Mouse (Mus musculus) cerebellum, postnatal 25 days (tissue): ENCODE data around the gene Gjb6.
A peak's percentile ranks its signal among the peaks of the same experiment; 100 is the strongest.

ENCODE experiments used
- DNase-seq, 2 experiments: peaks; one replicate each; pipeline ENCODE4 v3.0.0; 2021; ENCODE audit warnings: mixed read lengths in 2 of 2

The Gjb6 gene

GRCm38 (mm10) chr14:57133161-57133661, at the start of gene Gjb6:
Gene Gjb6 (minus strand): TSS chr14:57133611.
- peak in 1 of 2 experiments; percentile 18 for DNase-seq

DNA sequence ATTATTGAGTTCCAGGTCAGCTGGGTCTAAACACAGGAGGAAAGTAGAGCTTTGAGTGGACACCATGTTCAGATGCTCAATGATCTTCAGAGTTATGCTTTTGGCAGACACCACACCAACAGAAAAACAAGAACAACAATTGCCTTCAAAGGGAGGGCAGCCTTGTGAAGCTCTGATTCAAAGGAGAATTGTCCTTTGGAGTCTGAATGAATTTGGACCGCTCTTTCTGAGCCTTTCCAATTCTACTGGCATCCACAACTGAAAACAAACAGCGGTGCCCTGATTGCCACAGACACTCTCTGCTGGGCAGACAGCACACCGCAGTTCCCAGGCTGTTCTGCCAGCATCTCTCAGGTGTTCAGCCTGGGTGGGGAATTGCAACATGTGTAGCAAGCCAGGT, 32.1 kb upstream of the Gjb6 start:
- DNase-seq = no peak

DNA sequence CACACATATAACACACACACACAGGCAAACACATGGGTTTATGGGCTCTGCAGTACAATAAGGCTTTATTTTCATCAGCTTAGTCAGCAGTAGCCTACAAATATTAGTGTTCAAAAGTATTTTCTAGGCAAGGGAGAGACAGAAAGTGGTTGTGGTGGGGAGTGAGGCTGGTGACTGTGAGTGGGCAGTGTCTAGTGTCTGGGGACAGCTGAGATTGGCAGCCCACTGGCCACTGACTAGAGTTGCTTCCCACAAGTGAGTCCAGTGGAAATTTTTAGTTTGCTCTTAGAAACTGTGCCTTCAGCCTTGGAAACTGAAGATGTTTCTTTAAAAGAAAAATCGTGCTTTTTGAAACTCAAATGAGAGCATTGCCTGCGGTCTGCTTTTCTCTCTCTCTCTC, 28.4 kb upstream of the Gjb6 start:
- no peak for DNase-seq

DNA sequence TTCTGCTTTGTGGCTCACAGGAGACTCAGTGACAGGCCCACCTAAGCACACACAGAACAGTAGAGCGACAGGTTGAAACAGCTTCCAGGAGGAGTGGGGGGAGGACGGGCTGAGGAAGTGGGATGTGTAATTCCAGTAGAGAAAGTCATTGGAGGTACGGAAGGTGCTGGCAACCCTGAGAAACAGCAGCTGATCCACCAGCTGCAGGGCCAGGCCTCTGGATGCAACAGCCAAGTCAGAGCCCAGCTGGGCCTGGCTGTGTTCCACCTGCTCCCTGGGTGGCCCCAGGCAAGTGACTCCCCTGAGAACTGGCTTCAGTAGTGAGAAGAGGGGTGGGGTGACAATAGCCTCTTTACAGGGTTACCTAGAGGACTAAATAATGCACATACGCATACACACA, 27.8 kb upstream of the Gjb6 start:
- DNase-seq = peak; percentile 14 to 34

- DNase-seq = no peak
Measured at GRCm38 (mm10) chr14:57154916-57155315, 21.5 kb upstream of the Gjb6 start.

DNA sequence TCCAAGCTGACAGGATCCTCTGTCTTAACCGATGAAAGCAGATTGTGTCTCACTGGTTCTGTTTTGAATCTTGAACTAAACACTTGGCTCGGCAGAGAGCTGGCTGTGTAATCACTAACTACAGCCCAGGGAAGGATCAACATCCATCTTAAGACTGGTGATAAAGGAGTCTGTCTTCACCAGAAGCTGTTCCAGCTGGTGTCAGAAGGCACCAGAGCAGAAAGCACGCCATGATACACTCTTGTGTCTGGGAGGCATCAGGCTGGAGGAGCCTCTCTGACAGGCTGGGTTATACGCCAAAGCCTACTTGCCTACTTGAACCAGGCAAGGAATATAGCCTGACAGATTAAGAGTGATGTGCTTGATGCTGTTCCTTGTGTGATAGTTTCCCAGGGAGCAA, 12.3 kb upstream of the Gjb6 start:
- no peak for DNase-seq

GRCm38 (mm10) chr14:57135265-57135664, 1.9 kb upstream of the Gjb6 start:
- no peak for DNase-seq

DNA sequence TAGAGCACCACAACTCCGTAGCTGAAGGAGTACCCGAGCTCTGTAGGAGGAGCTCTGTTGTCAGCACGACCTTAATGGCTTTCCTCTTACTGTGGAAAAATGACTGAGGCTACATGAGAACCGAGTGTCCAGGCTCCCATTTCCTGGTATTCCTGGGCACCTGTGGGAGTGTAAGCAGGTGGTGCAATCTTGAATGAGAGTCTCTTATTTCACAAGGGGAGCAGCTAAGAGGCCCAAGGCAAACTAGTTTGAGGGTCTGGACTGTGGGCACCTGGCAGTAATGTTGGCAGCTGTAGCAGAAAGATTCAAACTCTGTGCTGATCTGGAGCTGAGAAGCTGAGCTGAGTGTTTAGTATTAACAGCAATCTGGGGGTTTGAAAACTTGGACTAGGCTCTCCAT, 6.0 kb downstream of the Gjb6 start:
- DNase-seq = no peak

- DNase-seq = no peak
Measured at GRCm38 (mm10) chr14:57122295-57122694, 11.1 kb downstream of the Gjb6 start.

DNA sequence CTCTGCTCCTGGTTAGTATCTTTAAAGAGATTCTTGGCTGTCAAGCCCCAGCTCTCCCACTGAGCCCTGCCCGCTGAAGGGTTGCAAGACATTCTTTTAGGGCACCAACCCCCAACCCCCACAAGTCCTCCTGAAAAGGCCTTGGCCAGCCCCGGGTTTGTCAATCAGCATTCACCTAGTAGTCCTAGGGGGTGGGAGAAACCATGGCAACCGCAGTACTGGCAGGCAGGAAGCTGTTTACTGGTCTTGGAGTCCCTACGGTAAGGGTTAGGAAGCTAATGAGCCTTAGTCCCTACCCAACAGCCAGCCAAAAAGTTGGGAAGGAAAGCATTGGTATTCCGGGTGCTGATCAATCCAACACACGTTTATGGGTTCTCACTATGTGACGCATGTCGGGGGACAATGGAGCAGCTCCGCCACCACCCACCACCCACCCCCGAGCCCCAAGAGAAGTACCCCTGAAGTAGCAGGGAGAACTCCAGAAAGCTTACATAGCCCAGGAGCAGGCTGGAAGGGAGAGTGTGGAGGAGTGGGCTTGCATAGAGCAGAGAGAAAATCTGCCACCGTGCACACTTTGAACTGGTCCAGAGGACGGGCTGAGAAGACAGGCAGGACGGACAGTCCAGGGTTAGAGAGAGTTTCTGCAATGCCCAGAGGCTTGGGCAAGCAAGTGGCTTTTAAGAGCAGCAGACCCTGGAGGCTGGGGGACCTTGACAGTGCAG, 17.4 kb downstream of the Gjb6 start, which contains the start of gene Gm4491:
Gene Gm4491, minus strand, starts transcription at position 61 of the 722 bp plus-strand sequence.
- DNase-seq = peak in 1 of 2 experiments; percentile 18

GRCm38 (mm10) chr14:57109194-57109593, 24.2 kb downstream of the Gjb6 start:
- DNase-seq = peak in 1 of 2 experiments; percentile 61

- no peak for DNase-seq
Measured at GRCm38 (mm10) chr14:57107916-57108315, 25.5 kb downstream of the Gjb6 start.

GRCm38 (mm10) chr14:57107091-57107490, 26.3 kb downstream of the Gjb6 start:
- DNase-seq = no peak

- peak in 1 of 2 experiments; percentile 14 for DNase-seq
Measured at GRCm38 (mm10) chr14:57105721-57106120, 27.7 kb downstream of the Gjb6 start.

DNA sequence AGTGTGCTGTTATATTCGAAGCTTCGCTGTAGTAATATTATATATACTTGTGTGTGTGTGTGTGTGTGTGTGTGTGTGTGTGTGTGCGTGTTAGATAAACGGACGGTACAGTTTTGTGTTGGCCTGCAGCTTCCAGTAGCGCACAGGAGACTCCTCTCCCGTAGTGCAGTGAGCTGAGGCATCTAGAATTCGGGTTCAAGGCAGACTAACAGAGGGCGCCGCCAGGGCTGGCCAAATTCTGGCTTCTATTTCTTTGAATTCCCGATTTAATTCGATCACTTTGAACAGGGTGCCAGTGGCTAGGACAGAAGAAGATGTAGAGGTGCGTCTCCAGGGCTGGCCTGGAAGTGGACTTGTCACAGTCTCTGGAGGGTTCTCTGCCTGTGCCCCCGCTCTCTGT, 28.3 kb downstream of the Gjb6 start:
- no peak for DNase-seq

DNA sequence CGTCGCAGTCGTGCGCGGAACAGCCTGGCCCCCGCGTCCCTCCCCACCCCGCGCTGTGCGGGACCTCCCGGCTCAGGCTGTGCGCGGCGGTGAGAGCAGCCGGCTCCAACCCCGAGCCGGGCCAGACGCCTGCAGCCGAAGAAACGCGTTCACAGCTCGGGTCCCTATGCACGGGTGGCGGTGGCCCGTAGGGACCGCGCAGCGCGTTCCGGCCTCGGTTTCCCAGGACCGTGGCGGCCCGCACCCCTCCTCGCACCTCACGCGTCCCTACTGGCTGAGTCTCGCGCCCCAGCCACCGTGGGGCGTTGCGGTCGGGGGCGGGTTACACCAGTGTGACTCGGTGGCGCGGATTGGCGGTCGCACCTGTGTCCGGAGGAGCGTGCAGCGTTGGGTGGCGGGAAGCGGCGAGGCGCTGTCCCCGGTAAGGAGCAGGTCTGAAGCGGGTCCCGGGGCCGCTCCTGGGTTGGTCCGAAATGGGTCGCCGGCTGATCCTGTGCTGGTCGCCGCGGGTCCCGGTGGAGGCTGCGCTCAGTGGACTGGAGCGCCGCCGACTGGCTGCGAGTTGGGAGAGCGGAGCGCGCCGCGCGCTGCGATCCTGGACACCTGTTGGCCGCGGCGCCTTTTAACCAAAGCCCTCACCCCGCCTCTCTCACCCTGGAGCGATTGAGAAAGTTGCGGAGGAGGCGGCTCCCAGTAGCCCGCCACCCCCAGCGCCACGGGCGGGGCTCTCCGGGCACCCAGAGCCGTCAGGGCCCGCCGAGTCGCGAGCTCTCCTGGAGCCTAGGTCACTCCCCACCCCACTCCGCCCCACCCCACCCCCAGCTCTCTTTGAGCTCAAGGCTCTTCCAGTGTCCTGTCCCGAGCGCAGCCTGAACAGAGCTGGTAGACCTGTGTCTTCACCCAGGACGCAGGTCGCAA, 29.0 kb downstream of the Gjb6 start, which contains the start of gene Gjb2:
Gene Gjb2, minus strand, starts transcription at position 597 of the 918 bp plus-strand sequence.
- DNase-seq = peak; percentile 20 to 41

- no peak for DNase-seq
Measured at GRCm38 (mm10) chr14:57103711-57104105, 29.7 kb downstream of the Gjb6 start.

GRCm38 (mm10) chr14:57103121-57103520, 30.3 kb downstream of the Gjb6 start:
- DNase-seq = no peak

DNA sequence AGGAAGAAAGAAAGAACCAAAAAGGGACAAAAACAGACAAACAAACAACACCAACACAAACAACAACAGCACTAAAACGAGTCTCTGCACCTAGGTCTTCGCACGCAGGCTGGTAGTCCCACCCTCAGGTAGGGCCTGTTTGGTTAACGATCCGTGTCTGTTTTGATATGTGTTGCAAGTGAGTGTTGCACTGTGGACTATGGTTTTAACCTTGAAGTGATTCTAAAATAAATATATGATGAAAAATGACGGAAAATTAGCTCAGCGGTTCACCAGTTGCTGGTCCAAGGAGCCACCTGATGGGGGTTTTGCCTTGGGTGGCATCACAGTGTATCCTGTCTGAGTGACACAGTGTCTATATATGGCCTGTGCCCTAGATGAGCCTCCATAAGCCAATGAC, 31.8 kb downstream of the Gjb6 start:
- no peak for DNase-seq

- no peak for DNase-seq
Measured at GRCm38 (mm10) chr14:57095855-57096254, 37.6 kb downstream of the Gjb6 start.

- DNase-seq = peak; percentile 22 to 58
Measured at GRCm38 (mm10) chr14:57093029-57093428, 40.4 kb downstream of the Gjb6 start.

DNA sequence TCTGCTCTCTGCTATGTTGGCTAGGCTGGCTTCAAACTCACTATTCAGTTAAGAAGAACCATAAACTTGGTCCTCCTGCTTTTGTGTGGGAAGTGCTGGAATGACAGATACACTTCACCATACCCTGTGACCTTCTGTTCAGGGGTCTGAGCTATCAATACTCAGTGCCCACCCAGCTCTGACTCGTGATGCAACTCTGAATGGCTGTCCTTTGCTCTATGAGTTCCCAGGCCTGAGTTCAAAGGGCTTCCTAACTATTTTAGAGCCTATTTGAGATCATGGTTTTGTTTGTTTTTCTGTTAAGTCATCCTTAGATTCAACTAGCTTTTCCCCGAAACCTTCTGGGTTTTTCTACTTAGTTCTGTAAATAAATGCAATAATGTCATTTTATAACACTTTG, 43.4 kb downstream of the Gjb6 start:
- DNase-seq = no peak

DNA sequence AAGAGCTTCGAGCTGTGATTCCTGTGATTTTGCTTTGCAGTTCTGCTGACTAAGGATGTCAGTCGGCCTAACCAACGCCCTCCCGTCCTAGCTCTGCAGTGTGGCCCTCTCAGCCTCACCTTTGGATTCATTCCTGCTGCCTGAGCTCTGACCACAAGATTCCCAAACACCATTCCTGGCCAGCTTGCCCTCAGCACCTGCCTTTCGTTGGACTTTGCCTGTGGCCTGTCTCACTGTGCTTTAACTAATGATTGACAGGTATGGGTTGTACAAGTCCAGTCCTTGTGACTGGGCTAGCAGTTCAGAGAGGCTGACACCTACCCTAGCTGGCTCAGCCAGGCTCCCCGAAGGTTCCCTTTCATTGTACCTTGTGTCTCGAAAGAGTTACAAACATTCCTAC, 44.3 kb downstream of the Gjb6 start:
- DNase-seq = no peak
